Mouse (Mus musculus) cerebellum, adult 11 months (tissue): ENCODE measurements around the gene Mrpl46.

Experiments
- DNase-seq: peaks from one replicate; pipeline ENCODE4 v3.0.0; 2022

The Mrpl46 gene

DNA sequence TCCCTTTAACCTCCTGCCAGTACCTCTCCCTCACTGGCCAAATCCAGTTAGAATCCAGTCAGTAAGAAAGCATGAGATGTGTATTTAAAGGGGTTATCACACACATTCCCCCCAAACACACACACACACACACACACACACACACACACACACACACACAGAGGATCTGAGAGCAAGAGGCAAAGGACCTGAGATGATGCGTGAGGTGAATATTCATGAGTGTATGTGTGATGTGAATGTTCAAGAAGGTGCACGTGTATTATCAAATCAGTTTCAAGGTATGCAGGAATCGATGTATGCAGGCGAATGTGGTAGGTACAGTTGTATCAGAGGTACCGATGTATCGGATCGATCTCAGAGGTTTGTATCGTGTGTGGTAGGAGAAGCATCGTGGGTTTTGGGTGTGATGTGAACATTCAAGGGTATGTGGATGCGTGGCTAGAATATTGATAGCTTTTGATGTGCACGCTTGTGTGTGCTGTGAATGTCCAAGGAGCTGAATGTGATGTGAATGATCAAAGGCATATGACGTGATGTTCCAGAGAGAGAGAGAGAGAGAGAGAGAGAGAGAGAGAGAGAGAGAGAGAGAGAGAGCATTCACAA lies 15.3 kb downstream of the Mrpl46 start:
- no peak for DNase-seq

DNA sequence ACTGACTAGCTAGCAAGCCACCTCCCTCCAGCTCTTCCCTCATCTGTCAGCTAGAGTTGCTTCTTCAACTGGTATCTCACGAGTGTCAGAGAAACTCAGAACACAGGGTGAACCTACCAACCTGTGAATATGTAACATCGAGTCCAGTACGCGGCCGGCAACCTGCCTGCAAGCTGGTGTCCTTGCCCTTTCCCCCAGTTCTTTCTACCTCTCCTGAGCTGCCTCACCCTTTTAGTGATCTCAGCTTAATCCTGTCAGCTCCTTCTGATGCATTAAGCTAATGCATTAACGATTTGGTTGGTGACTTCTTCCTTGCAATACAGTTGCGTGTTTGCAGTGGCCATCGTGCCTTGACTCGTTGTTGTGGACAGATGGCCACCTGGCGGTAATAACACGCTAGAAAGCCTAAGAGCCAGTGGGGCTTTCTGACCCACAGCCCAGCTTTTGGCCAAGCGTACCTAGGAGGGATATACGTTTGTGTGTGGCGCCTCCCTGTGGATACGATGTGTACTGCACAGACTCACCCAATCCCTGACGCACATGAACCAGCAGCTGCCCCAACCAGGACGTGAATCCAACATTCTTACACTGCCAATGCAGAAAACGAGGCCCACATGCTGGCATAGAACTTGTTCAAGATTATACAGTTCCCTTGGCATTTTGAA lies 17.2 kb downstream of the Mrpl46 start:
- DNase-seq = peak; percentile 86

DNA sequence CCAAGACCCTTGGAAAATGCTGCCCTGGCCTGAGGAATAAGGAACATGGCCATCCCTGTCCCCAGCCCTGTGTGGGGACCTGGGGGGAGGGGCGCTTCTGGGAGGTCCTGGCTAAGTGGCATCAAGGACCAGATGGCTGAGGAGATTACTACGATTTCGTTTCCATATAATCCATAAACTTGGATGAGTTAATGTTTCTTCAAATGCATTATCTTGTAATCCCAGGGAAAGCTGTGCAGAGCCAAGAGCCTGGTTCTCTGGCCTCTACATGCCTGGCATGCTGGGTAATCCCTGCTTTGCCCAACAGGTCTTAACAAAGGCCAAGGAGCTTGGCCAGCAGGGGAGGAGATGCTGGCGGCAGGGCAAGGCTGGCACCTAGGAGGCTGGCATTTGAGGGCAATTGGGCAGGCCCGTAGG lies 18.1 kb downstream of the Mrpl46 start:
- DNase-seq = peak; percentile 35

GRCm38 (mm10) chr7:78763801-78764200 lies 19.5 kb downstream of the Mrpl46 start:
- DNase-seq = no peak

DNA sequence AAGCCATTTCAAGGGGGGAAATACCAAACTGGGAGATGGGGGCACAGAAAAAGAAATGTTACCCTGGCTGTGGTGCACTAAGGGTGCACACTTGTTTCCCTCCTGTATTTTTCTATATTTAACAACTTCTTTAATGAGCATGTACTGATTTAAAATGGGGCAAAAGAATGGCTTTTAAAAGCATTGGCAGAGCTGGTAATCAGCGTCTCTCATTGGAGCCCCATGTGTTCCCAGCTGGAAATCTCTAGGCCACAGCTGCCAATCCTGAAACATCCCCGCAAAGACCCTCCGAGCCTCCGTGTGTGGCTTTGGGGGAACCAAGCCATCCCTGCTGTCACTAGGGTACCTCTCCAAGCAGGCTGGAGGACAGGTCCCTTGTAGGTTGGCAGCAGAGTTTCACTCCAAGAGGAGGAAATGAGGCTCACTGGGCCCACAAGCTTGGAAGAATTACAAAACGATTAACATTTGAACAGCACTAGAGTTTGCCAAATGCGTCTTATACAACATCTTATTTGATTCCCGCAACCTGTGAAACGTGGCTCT lies 28.8 kb downstream of the Mrpl46 start:
- no peak for DNase-seq

DNA sequence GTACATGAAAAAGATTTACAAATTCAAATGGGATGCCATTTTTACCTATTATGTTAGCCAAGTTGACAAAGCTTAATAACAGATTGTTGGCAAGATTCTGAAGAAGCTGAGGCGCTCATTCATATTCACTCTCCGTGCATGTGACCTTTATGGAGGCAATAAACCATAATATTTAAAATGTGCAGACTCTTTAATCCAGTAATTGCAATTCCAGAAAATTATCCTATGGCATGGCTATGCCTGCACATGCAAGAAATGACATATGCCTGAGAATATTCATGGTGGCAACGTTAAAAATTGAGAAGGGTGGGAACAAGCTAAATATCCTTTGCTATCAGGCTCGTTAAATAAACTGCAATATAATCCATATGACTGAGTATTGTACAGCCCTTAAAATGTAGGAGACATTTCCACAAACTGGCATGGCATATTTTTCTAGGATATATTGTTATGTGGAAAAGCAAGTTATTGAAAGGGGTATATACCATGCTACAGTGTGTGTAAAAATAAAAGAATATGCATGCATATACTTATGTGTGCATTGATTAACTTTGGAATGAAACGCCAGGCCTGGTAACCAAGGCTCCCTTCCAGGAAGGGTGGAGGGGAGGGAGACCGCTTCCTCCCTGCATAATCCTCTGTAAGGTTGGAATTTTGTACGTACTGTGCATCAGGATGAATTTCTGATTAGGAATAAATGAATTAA lies 29.4 kb downstream of the Mrpl46 start:
- DNase-seq = no peak

- no peak for DNase-seq
Measured at GRCm38 (mm10) chr7:78752961-78753360, 30.4 kb downstream of the Mrpl46 start.

DNA sequence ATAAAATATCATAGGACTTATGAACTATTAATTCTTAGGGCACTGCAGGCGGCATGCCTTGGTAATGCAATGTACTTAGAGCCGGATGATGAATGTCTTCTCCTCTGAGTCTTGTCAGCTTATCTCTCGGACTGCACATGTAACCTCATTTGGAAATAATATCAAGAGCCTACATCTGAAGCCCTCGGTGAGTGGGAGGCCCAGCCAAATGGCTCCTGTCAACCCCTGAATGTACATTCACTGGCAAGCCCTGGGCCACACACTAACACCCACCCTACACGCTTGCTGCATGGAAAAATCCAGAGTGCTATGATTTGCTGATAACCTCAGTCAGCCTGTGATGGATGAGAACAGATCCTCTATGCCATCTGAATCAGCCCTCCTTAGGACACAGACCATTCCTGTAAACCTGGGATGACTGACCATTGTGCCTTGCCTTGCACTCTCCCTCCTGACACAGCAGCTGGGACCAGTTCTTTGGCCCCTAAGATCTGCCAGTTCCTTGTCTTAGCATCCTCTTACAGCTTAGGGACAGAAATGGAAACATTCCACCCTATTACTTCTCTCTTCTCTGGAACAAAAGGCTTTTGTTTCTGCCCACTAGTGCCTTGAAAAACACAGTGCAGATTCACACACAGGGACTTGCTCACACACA lies 39.5 kb downstream of the Mrpl46 start:
- no peak for DNase-seq

DNA sequence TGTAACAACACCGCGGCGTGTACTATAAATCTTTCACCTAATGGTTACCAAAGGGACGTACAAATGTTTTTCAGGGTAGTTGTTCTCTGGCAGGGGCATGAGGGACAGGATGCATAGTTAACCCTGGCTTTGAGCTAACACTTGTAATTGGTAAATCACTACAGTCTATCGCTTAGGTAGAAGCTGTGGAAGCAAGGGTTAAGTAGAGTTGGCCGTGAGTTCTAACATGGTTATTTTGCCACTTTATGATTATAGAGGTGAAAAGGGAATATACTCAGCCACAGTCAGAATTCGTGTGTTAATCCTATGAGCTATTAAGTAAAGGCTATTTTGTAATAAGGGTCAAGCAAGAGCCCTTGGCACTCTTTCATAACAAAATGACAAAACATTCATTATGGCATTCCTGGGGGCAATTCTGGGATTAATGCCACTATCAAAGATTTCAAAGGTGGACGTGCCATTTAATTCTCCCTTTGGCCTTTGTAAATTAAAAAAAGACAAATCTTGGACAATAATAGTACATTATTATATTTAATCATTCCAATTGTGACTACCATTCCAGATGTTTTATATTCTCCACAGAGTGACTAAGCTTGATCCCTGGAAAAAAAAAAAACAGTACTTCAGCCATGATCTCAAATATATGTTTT lies 43.9 kb downstream of the Mrpl46 start:
- DNase-seq = no peak

- no peak for DNase-seq
Measured at GRCm38 (mm10) chr7:78737614-78738210, 45.6 kb downstream of the Mrpl46 start, which contains the start of gene Ntrk3. Gene Ntrk3 (minus strand): TSS chr7:78738012.

- no peak for DNase-seq
Measured at GRCm38 (mm10) chr7:78737196-78737595, 46.1 kb downstream of the Mrpl46 start.

- DNase-seq = no peak
Measured at GRCm38 (mm10) chr7:78731391-78731790, 51.9 kb downstream of the Mrpl46 start.
